Comparison of ENCODE assay signal across 8 mouse cellular contexts in the genomic region with DNA sequence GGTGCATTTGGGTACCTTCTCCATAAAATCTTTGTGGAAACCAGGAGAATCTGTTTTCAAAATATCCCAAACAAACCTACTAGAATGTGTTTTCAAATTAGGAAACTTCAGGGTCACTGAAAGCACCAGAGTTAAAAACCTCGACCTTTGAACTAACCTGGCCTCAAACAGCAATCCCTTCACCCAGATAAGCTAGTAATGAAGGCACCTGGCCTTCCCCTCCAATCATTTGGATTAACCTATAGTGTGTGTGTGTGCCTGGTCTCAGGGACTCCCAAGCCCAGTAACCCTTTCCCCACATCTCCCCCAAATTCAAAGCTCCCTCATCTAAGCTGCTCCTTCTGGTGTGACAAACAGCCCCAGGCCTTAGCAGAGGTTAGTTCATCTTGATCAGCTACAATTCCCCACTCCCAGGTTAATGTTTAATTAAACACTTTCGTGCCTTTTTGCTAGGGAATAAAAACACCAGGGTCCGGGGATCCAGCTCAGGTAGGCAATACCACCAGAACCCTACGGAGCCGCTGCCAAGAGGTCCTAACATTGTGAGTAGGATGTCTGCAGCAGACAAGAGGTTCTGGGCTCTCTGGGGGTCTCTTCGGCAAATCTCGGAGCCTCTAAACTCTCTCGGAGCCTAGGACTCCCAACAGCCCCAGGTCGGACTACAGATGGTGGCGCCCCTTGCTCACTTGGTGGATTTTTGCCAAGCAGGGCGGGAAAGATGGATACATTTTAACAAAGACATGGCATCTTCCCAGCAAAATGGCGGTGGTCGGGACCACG. TPM values are rescaled to one million over a fixed set of nuclear protein-coding genes. Genes with fewer than 3 reads are reported as not detected.
A peak's percentile ranks its signal among the peaks of the same experiment; 100 is the strongest.
DNase-seq lines count a peak whose midpoint lies in the region; ATAC-seq and TF ChIP-seq lines count a peak whose summit lies in the region.

No protein-coding gene starts in this region.

- TF ChIP-seq POLR2A in brain, embryonic 14.5 days (IDR thresholded peaks at IDR 0.05; ENCODE audit: borderline replicate concordance, extremely low read depth, insufficient read depth, insufficient read length, poor library complexity, severe bottlenecking) = no peak

- H3K4me3 ChIP-seq in E14TG2a.4 (replicated peaks; ENCODE audit: low read length) = peak overlapping the region; percentile 80
- no peak overlapping the region for H3K4me3 ChIP-seq in hindbrain, embryonic 16.5 days (ENCODE audit: low read length)
- H3K4me3 ChIP-seq in liver, embryonic 13.5 days (replicated peaks) = peak overlapping the region; percentile 70

- H3K27me3 ChIP-seq in E14TG2a.4 (ENCODE audit: insufficient read depth, low read length) = peaks cover 72% of the 10 kb centered on the region
- H3K27me3 ChIP-seq in hindbrain, embryonic 16.5 days (replicated peaks; ENCODE audit: control insufficient read depth, insufficient read depth, low read length) = no peaks in the 10 kb centered on the region; the same call in 1 of the 2 replicates
- H3K27me3 ChIP-seq in liver, embryonic 13.5 days = peaks cover 77% of the 10 kb centered on the region

- H3K9me3 ChIP-seq in E14TG2a.4 (ENCODE audit: low read length) = no peaks in the 10 kb centered on the region
- no peaks in the 10 kb centered on the region for H3K9me3 ChIP-seq in hindbrain, embryonic 16.5 days (ENCODE audit: control insufficient read depth, low read length)
- no peaks in the 10 kb centered on the region for H3K9me3 ChIP-seq in liver, embryonic 13.5 days (replicated peaks)

- H3K27ac ChIP-seq in hindbrain, embryonic 16.5 days (ENCODE audit: low read depth, low read length) = no peak overlapping the region
- peak overlapping the region; percentile 85 for H3K27ac ChIP-seq in liver, embryonic 13.5 days

- H3K4me1 ChIP-seq in E14TG2a.4 (replicated peaks; ENCODE audit: low read depth, low read length) = peaks cover 67% of the 10 kb centered on the region
- H3K4me1 ChIP-seq in hindbrain, embryonic 16.5 days (ENCODE audit: control insufficient read depth, insufficient read depth, low read depth, low read length) = peaks cover 38% of the 10 kb centered on the region
- peaks cover 53% of the 10 kb centered on the region for H3K4me1 ChIP-seq in liver, embryonic 13.5 days (replicated peaks)

- H3K36me3 ChIP-seq in E14TG2a.4 (ENCODE audit: insufficient read depth, low read length) = no peaks in the 10 kb centered on the region
- H3K36me3 ChIP-seq in hindbrain, embryonic 16.5 days (ENCODE audit: control insufficient read depth, insufficient read depth, low read length) = no peaks in the 10 kb centered on the region
- no peaks in the 10 kb centered on the region for H3K36me3 ChIP-seq in liver, embryonic 13.5 days

- WGBS in hindbrain, embryonic 16.5 days = 34% methylated on average over 14 of the region's 14 CpGs
- WGBS in liver, embryonic 13.5 days (ENCODE audit: insufficient replicate concordance) = 62% methylated on average over 14 of the region's 14 CpGs

- H3K4me2 ChIP-seq in hindbrain, embryonic 16.5 days (ENCODE audit: low read length) = peak overlapping the region; percentile 100
- peak overlapping the region; percentile 90 for H3K4me2 ChIP-seq in liver, embryonic 13.5 days

- no peak for TF ChIP-seq CTCF in E14TG2a.4 (conservative IDR thresholded peaks at IDR 0.05; ENCODE audit: low read length)
- no peak for TF ChIP-seq CTCF in brain, embryonic 14.5 days (IDR thresholded peaks at IDR 0.05; ENCODE audit: borderline replicate concordance, extremely low read depth, insufficient read depth, insufficient read length)

- no peak for ATAC-seq in hindbrain, embryonic 16.5 days
- ATAC-seq in liver, embryonic 13.5 days (ENCODE audit: low read depth) = no peak

- peak; percentile 72 for DNase-seq in brain, embryonic 14.5 days (ENCODE audit: low read depth)
- DNase-seq in liver, embryonic 13.5 days = no peak
- DNase-seq in spleen, adult 18-20 months = no peak
- DNase-seq in layer of hippocampus, adult 18-20 months (ENCODE audit: low spot score in 2 of 2) = no peak
- DNase-seq in ovary, postnatal 36 days (ENCODE audit: low spot score) = no peak
- DNase-seq in urinary bladder, adult 2 months (ENCODE audit: low spot score) = no peak

- 0 out of 2 replicates have a peak overlapping the region, but pooled peaks have one; percentile 3 for H3K9ac ChIP-seq in hindbrain, embryonic 16.5 days (ENCODE audit: low read depth, low read length)
- 0 out of 2 replicates have a peak overlapping the region, but pooled peaks have one; percentile 87 for H3K9ac ChIP-seq in liver, embryonic 13.5 days

RNA-seq across cellular contexts. Expression of a gene that starts 1.5 kb away (rescaled TPM):
- polyA plus RNA-seq in brain, embryonic 14.5 days (2012; rRNA removed) = 198 and 310 TPM in 2 replicates
- 200 and 206 TPM in 2 replicates for polyA plus RNA-seq in hindbrain, embryonic 16.5 days (2015; fragmentation: Nextera tagmentation; extraction: Ambion mirVana)
- polyA plus RNA-seq in liver, embryonic 13.5 days (2015; fragmentation: Nextera tagmentation; extraction: Ambion mirVana) = 85.3 and 101 TPM in 2 replicates
- 10 to 100 TPM; 83.7 to 93.8 TPM for total RNA-seq in layer of hippocampus, adult 18-20 months (2021)
- polyA plus RNA-seq in urinary bladder, adult 2 months (2012; rRNA removed) = 103 and 117 TPM in 2 replicates

RNA-seq across cellular contexts. Expression of a gene that starts 15.0 kb away (rescaled TPM):
- 0.13 and 0.19 TPM in 2 replicates for polyA plus RNA-seq in brain, embryonic 14.5 days (2012; rRNA removed)
- 0.14 TPM in 1 of 2 replicates, not detected in the other for polyA plus RNA-seq in hindbrain, embryonic 16.5 days (2015; fragmentation: Nextera tagmentation; extraction: Ambion mirVana)
- 0.13 and 0.20 TPM in 2 replicates for polyA plus RNA-seq in liver, embryonic 13.5 days (2015; fragmentation: Nextera tagmentation; extraction: Ambion mirVana)
- under 1 TPM in 1 of 2 experiments, not detected in 1; 0.42 TPM for total RNA-seq in layer of hippocampus, adult 18-20 months (2021)
- polyA plus RNA-seq in urinary bladder, adult 2 months (2012; rRNA removed) = 0.14 and 0.19 TPM in 2 replicates

RNA-seq across cellular contexts. Expression of a gene that starts 36.0 kb away (rescaled TPM):
- polyA plus RNA-seq in brain, embryonic 14.5 days (2012; rRNA removed) = 60.9 and 85.5 TPM in 2 replicates
- polyA plus RNA-seq in hindbrain, embryonic 16.5 days (2015; fragmentation: Nextera tagmentation; extraction: Ambion mirVana) = 50.0 and 54.0 TPM in 2 replicates
- polyA plus RNA-seq in liver, embryonic 13.5 days (2015; fragmentation: Nextera tagmentation; extraction: Ambion mirVana) = 47.9 and 49.6 TPM in 2 replicates
- 10 to 100 TPM; 18.0 to 22.7 TPM for total RNA-seq in layer of hippocampus, adult 18-20 months (2021)
- polyA plus RNA-seq in urinary bladder, adult 2 months (2012; rRNA removed) = 24.5 and 26.0 TPM in 2 replicates

RNA-seq across cellular contexts. Expression of a gene that starts 48.3 kb away (rescaled TPM):
- polyA plus RNA-seq in brain, embryonic 14.5 days (2012; rRNA removed) = 180 and 189 TPM in 2 replicates
- polyA plus RNA-seq in hindbrain, embryonic 16.5 days (2015; fragmentation: Nextera tagmentation; extraction: Ambion mirVana) = 174 and 177 TPM in 2 replicates
- 171 and 185 TPM in 2 replicates for polyA plus RNA-seq in liver, embryonic 13.5 days (2015; fragmentation: Nextera tagmentation; extraction: Ambion mirVana)
- 10 to 100 TPM; 71.5 to 71.8 TPM for total RNA-seq in layer of hippocampus, adult 18-20 months (2021)
- polyA plus RNA-seq in urinary bladder, adult 2 months (2012; rRNA removed) = 125 and 145 TPM in 2 replicates
